Mouse (Mus musculus) ES-E14 (cell line): ENCODE measurements around the gene Npr3. TPM values are rescaled to one million over a fixed set of nuclear protein-coding genes. Genes with fewer than 3 reads are reported as not detected.

Experiments used
- DNase-seq: peaks from one replicate; pipeline ENCODE4 v3.0.0-alpha.2; 2013; ENCODE audit warnings: low read depth, low spot score
- H3K27ac ChIP-seq: 2 replicates; pipeline ENCODE4 v1.5.1; 2012; ENCODE audit warnings: low read depth, mild to moderate bottlenecking, low read length, moderate library complexity, mixed read lengths; ENCODE audit not compliant: poor library complexity, insufficient read depth, severe bottlenecking
- H3K36me3 ChIP-seq: 2 replicates; pipeline ENCODE4 v1.6.1; 2012; ENCODE audit warnings: mild to moderate bottlenecking, low read length, moderate library complexity, mixed read lengths; ENCODE audit not compliant: control insufficient read depth, poor library complexity, insufficient read depth, severe bottlenecking
- H3K4me1 ChIP-seq, 2 experiments: fragments of 150-350 bp in 1 of 2; sonication (generic) in 1 of 2; 2 replicates each; pipeline ENCODE4 v1.6.1; 2012; ENCODE audit warnings: low read length in 2 of 2, mild to moderate bottlenecking in 1 of 2, mixed read lengths in 1 of 2; ENCODE audit not compliant: control insufficient read depth in 2 of 2, insufficient read depth in 2 of 2, poor library complexity in 1 of 2
- H3K4me3 ChIP-seq, 2 experiments: fragments of 150-350 bp in 1 of 2; sonication (generic) in 1 of 2; 2 replicates each; pipeline ENCODE4 v1.5.1; 2012; ENCODE audit warnings: low read length in 2 of 2, low read depth in 1 of 2, mild to moderate bottlenecking in 1 of 2, mixed read lengths in 1 of 2; ENCODE audit not compliant: insufficient read depth in 1 of 2, poor library complexity in 1 of 2, severe bottlenecking in 1 of 2
- H3K9ac ChIP-seq: 2 replicates; pipeline ENCODE4 v1.6.1; 2012; ENCODE audit warnings: low read depth, mild to moderate bottlenecking, low read length, mixed read lengths; ENCODE audit not compliant: poor library complexity, insufficient read depth, severe bottlenecking
- H3K9me3 ChIP-seq: fragments of 150-350 bp; sonication (generic); 2 replicates; pipeline ENCODE4 v1.6.1; 2012; ENCODE audit warnings: low read depth, mild to moderate bottlenecking, low read length; ENCODE audit not compliant: control insufficient read depth, insufficient read depth
- CHD2 ChIP-seq: IDR thresholded peaks from 2 replicates; pipeline ENCODE4 v1.6.1; 2014; ENCODE audit warnings: mild to moderate bottlenecking, low read depth, low read length, inconsistent platforms
- HCFC1 ChIP-seq: IDR thresholded peaks from 2 replicates; pipeline ENCODE4 v1.6.1; 2012; ENCODE audit warnings: low read length, inconsistent platforms, borderline replicate concordance; ENCODE audit not compliant: insufficient read depth
- MAFK ChIP-seq: IDR thresholded peaks from 2 replicates; pipeline ENCODE4 v1.6.1; 2014; ENCODE audit warnings: mild to moderate bottlenecking, low read depth, low read length, inconsistent platforms; ENCODE audit not compliant: insufficient read depth
- ZC3H11A ChIP-seq: IDR thresholded peaks from 2 replicates; pipeline ENCODE4 v1.6.1; 2012; ENCODE audit warnings: low read depth, mild to moderate bottlenecking, inconsistent platforms, low read length, borderline replicate concordance
- ZNF384 ChIP-seq: IDR thresholded peaks from 2 replicates; pipeline ENCODE4 v1.6.1; 2012; ENCODE audit warnings: low read depth, low read length, inconsistent platforms
- in situ Hi-C, 2 experiments: fragments of 600-800 bp; cut with MboI; formaldehyde crosslinking; loops; one replicate each; pipeline ENCODE4 v1.15.1; 2025; ENCODE audit warnings: low sequenced_read_pairs in 2 of 2, inconsistent platforms in 1 of 2; ENCODE audit not compliant: unreplicated experiment in 2 of 2
- total RNA-seq: library from RNA; depleted of rRNA; stranded (reverse); fragments of 300-350 nt; gene quantifications from 2 replicates; pipeline ENCODE4 v1.2.3, GENCODE M21; 2012; rRNA removed

Npr3 gene
- total RNA-seq, 1 experiment, result 3.4 TPM

GRCm38 (mm10) chr15:11815551-11815950, 91.5 kb downstream of the Npr3 start:
- no peaks in the 10 kb centered on the region for H3K36me3 ChIP-seq
- H3K9ac ChIP-seq, result no peak overlapping the region
- DNase-seq, result no peak
- in situ Hi-C loops, result no loop called here
- H3K27ac ChIP-seq, result no peak overlapping the region
- no peaks in the 10 kb centered on the region for H3K4me1 ChIP-seq
- TF ChIP-seq HCFC1 (no peak), ZC3H11A (no peak)
- H3K9me3 ChIP-seq, result no peaks in the 10 kb centered on the region
- H3K4me3 ChIP-seq, result no peak overlapping the region

GRCm38 (mm10) chr15:11803576-11803975, 103.5 kb downstream of the Npr3 start:
- H3K36me3 ChIP-seq, result no peaks in the 10 kb centered on the region
- H3K4me1 ChIP-seq, result no peaks in the 10 kb centered on the region
- DNase-seq, result no peak
- no peak overlapping the region for H3K9ac ChIP-seq
- no peak overlapping the region for H3K4me3 ChIP-seq
- TF ChIP-seq CHD2 (no peak), HCFC1 (no peak), ZNF384 (no peak), MAFK (no peak), ZC3H11A (no peak)
- in situ Hi-C loops, result no loop called here
- no peaks in the 10 kb centered on the region for H3K9me3 ChIP-seq
- H3K27ac ChIP-seq, result no peak overlapping the region

- H3K4me3 ChIP-seq, result no peak overlapping the region
- H3K9ac ChIP-seq, result no peak overlapping the region
- H3K36me3 ChIP-seq, result no peaks in the 10 kb centered on the region
- no peaks in the 10 kb centered on the region for H3K9me3 ChIP-seq
- no peak for DNase-seq
- no peaks in the 10 kb centered on the region for H3K4me1 ChIP-seq
- TF ChIP-seq CHD2 (no peak), ZNF384 (no peak), HCFC1 (no peak), ZC3H11A (no peak), MAFK (no peak)
- in situ Hi-C loops, result no loop called here
- H3K27ac ChIP-seq, result no peak overlapping the region
Measured at GRCm38 (mm10) chr15:11801863-11802722, 105.0 kb downstream of the Npr3 start.

- in situ Hi-C loops, result no loop called here
- TF ChIP-seq CHD2, result no peak
- Histone ChIP-seq H3K4me3 (no peak overlapping the region), H3K27ac (no peak overlapping the region), H3K4me1 (no peaks in the 10 kb centered on the region), H3K36me3 (no peaks in the 10 kb centered on the region), H3K9ac (no peak overlapping the region), H3K9me3 (no peaks in the 10 kb centered on the region)
- DNase-seq, result no peak
Measured at GRCm38 (mm10) chr15:11794632-11795031, 112.5 kb downstream of the Npr3 start.

Other genes with a start within 250 kb of the Npr3 start
- 212 and 301 TPM in 2 replicates for gene Sub1, start 89.7 kb upstream of the Npr3 start, total RNA-seq
- gene Zfr, start 210.5 kb upstream of the Npr3 start, total RNA-seq, result 56.7 and 66.8 TPM in 2 replicates